Mouse (Mus musculus): ENCODE results near the gene Ptprs.

The Ptprs gene

DNA sequence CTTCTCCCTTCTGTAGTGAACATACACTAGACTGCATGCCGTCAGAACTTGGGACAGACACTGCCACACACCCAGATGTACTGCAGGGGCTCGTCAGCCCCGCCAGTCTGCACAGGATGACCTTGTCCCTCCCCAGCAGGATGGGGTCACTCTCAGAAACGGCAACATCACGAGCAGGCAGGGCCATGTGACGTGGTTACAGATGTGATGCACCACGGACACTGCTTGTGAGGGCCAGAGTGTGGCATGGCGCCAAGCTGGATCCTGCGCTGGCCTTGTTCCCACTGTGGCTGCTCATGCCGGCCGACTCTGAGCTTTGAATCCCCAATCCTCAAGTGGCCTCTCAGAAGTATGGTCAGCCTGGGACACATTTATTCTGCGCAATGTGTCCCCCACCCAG, 58.0 kb downstream of the Ptprs start:
- DNase-seq: no peak

DNA sequence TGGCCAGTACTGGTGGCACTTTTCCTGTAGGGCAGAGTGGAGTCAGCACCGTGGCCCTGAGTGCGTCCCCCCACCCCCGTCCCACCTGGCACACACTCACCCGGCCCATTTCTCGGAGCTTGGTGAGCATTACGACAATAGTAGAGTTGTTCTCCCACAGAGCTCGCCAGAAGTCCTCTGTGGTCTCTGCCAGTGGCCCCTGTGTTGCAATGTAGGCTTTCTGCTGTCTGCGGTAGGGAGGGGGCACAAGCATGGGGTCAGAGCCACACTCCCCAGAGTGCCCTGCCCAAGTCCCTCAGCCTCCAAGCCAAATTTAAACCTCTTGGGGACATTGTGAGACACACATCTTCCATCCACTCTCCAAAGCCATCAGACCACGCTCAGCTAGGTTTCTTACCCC, 61.5 kb downstream of the Ptprs start:
- no peak for DNase-seq

DNA sequence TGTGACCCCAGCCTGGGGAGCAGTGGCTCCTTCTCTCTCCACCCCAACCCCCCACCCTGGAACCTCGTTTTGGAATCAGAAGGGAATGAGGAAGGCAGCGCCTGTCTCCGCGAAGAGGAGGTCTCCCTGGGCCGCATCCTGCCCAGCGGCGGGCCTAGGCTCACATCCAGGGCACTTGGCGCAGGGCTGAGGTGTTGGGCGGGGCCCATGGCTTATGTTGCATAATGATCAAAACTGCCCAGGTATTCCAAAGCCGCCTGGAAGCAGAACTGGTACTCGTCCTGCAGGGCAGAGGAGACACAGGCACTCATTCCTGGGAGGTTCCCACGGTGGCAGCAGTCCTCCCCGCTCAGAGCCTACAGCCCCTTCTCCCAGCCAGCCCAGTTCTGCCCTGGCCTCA, 63.2 kb downstream of the Ptprs start:
- no peak for DNase-seq

DNA sequence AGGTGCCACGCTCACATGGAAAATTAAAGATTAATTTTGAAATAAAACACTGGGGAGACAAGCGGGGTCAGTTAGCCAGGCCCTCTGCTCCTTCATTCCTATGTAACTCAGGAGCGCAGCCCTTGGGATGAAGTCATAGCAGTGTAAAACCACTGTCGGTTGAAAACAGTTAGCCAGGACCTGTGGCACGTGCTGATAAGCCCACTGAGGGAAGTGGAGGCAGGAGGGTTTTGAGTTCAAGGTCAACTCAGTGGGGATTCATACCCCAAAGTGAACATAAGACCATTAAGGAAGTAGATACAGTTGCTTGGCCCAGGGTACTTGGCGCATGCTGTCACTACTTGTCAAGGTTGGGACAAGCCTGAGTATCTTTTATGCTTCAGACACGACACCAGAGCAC, 64.8 kb downstream of the Ptprs start:
- no peak for DNase-seq

DNA sequence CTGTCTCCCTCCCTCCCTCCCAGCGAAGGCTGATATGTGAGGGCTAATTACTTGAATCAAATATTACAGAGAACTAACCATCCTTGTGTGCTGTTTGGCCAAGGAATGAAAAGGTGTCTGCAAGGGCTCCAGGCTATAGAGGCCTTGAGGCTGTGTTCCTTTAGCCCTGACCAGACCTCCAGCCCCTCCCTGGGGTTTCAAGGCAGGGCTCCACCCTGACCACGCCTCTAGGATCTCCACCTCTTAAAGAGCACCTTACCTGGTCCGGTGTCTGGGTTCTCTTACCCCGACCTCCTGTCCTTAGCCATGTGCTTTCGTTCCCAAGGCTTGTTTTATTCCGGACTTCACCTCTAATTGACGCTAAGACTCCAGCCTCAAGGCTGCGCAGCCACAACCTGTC, 66.5 kb downstream of the Ptprs start:
- DNase-seq: no peak

DNA sequence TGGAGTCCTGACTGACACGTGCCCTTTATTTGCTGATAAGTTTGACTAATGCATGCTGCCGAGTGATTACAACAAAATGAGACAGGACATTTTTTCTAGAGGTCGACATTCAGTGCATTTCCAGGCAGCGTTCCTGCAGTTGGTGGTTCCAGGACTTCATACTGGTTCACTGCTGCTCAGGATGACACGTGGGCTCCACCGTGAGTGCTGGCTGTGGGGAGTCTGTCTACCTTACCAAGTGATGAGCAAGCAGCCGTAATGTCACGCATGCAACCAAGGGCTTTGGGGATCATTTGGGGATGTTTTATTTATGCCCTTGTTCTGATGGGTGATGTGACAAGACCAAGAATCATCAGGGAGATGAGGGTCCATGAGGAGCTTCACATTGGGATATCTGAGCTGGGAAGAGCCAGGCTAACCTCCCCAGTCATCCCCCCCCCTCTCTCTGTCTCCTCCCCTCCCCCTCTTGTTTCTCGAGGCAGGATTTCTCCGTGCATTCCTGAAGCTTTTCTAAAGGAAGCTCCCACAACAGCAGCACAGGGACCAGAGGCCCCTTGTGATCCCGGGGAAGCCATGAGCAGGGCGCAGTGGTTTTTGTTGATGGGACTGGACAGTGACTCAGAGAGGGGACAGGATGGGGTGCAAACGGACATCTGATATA, 67.2 kb downstream of the Ptprs start:
- no peak for DNase-seq

DNA sequence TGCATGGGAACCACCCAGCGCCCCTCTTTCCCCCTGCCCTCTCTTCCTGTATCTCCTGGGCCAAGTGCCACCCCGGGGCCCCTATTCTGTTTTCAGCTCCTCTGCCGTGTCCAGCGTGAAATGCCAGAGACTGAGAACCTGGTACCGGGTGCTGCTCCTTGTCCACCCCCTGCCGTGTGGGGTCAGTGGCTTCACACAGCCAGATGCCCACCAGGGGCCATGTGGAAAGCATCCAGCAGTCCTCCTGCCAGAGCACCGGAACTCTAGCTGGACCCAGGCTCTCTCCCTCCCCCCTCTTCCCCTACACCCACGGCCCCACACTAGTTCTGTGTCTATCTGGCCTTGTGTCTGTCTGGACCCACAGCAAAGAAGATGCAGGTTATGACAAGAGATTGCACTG, 68.9 kb downstream of the Ptprs start:
- no peak for DNase-seq

DNA sequence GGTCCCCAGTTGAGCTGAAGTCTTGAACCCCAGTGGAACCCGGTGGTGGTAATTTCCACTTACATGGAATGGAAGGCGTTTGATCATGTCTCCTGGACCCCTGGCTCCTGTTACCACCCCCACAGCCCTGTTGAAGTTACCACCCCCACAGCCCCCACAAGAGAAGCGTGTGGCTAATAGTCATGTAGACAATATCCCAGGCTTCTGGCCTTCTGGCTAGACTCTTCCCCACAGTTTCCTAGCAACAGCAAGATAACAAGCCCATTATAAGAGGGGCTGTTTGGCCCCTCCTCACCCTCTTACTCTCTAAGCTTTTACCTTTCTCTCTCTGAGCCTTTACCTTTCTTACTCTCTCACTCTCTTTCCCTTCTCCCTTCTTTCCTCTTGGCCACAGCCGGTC, 69.4 kb downstream of the Ptprs start:
- DNase-seq: no peak

DNA sequence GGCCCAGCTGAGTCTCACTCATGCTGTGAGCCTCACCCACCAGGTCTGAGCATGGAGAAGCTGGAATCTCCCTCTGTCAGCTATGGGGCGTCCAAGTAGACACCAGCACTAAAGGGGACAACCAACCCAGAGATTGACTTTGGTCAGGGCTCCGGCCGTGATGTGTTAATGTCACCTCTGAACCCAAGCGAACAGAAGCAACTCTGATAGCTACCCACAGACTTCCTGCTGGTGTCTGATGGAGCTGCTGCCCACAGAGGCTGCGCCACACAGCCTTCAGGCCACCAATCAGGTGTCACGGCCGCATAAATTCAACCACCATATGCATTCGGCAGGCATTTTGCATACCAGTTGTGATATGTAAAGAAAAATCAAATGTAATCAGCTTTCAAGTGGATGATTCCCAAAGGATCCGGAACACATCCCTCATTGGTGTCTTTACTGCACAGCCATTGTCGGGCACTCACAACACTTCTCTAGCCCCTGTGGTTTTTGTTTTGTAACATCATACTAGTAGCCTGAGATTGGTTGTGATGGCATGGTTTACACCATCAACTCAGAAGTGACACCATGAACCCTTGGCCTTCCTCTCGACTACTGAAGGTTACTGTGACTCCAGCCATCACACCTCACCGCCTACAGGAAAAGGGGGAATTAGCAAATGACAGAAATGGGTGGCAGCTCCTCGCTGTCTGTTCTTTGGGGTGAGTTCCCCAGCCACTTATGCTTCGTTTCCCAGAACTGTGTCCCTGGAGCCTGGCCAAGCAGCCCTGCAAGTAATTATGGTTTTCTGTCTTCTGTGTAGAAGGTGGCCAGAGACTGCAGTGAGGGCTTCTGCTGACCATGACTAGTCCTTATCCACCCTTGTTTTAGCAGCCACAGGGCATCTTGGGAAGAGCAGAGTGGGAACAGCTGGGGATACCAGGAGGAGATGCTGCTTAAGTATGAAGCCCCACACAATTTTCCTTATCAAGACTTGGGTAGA, 70.1 kb downstream of the Ptprs start:
- DNase-seq: no peak

DNA sequence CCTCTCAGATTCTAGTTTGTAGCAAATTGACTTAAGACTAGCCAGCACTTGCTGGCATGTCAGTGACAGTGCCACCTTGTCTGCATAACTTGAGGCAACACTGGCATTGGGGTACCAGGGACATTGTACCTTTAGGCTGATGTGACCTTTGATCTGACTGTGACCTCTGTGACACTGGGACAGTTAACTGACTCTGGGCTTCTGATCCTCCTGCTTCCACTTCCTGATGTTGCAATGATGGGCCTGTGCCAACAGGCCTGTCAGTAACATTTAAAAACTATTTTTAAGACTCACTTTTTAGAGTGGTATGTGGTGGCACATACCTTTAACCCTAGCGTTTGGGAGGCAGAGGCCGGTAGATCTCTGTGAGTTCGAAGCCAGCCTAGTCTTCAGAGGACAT, 70.9 kb downstream of the Ptprs start:
- no peak for DNase-seq

DNA sequence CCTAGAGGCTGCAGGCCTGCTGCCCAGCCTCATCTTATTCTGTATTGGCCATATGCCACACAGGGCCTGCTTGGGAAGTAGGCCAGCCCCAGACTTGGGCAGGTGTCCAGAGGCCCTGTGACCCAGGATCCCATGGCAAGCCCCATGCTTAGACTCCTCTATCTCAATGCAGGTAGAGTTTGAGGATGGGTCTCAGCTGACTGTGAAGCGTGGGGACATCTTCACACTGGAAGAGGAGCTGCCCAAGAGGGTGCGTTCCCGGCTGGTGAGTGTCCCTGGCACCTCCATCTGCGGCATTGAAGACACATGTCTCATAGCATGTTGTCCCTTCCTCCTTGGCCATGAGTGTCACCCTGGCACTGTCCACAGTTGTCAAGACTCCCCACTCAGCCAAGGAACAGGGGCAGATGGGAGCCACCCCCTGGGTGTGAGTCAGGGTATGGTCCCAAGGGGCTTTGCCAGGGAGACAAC, 75.2 kb downstream of the Ptprs start:
- DNase-seq: no peak

DNA sequence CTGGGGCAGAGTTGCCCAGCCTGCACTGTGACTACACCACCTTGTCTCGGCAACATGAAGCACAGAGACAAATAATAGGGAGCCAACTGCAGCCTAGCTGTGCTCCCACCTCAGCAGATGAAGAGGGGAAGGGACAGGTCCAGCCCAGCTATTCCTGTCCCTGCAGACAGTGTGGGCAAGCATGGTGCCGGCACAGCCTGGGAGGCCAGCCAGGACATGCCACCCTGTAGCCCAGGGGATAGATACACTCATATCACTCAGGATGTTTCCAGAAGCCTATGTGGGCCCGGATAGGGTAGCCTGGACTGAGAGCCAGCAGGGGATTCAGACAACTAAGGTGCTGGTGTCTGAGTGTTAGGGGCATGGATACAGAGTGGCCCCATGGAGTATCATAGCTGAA, 76.1 kb downstream of the Ptprs start:
- DNase-seq: no peak

DNA sequence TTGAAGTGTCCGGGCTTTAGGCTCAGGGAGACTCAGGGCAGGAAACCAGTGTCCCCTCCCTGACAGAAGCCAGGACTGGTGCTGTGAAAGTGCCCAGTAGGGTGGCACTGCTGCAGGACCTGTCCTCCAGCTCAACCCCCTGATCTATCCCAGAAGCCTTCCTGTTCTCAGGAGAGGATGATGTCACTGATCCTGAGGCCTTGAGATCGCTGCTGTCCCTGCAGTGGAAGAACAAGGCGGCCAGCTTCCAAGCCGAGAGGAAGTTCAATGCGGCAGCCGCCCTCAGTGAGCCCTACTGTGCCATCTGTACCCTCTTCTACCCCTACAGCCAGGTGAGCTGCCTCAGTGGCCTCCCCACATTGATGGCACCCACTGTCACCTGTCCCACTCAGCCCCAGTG, 80.2 kb downstream of the Ptprs start:
- DNase-seq: no peak

DNA sequence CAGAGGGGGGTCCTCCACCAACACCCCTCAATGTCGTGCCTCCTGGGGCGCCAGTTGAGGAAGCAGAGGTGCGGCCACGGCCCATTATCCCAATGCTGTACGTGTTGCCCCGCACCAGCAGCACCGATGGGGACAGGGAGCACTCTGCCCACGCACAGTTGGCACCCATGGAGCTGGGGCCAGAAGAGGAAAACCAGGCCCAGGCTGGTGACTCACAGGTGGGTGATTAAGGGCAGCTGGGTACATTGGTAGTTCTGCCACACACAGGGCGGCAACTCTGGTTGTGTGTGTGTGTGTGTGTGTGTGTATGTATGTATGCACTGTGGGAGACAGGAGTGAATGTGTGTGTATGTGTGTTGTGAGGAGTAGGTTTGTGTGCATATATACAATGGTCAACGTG, 82.4 kb downstream of the Ptprs start:
- DNase-seq: no peak

DNA sequence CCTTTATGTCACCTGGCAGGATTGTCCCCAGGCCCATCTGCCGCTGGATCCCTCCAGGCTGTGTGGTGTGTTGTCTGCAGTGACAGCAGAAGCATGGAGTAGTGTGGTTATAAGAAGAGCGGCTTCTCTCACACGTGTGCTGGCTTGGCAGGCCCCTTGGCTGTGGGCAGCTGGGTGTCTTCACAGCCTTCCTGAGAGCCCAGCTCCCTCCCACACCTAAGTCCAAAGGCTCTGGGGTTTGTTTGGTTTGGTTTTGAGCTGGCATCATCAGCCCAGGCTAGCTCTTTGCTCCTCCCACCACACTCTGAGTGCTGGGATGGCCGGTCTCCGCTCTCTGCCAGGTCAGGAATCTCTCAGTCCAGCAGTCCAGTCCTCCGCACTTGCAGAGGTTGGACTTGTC, 83.0 kb downstream of the Ptprs start:
- DNase-seq: no peak

DNA sequence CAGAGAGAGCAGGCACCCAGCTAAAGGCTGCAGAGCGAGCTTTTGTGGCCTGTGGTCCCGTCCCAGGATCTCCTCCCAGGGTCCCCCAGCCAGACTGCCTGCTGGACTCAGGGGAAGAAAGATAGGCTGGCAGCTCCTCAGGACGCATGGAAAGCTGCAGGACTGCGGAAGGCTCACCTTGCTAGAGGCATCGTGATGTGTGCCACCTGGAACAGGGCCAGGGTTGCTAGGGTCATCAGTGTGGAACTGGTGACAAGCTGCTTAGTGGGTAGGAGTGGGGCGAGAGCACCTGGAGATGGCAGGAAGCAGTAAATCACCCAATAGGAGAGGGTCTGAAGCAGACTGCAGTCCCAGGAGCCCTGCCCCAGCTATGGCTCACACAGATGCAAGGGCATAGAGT, 88.7 kb downstream of the Ptprs start:
- no peak for DNase-seq

DNA sequence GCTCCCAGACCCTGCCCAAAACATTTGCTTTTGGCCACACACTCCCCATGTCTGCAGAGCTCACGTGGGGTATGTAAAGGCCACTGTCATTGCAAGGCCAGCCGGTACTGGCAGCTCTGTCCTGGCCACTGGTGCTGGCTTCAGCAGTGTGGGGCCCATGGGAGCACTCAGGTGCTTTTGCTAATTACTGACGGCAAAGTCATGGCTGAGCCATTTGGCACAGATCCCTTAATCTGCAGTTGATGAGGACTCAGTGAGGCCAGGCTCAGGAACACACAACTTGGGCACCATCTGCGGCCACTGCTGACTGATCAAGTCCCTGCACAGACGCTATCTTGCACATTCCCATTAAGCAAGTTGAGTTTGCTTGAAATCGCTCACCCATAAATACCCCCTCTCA, 91.4 kb downstream of the Ptprs start:
- DNase-seq: no peak

DNA sequence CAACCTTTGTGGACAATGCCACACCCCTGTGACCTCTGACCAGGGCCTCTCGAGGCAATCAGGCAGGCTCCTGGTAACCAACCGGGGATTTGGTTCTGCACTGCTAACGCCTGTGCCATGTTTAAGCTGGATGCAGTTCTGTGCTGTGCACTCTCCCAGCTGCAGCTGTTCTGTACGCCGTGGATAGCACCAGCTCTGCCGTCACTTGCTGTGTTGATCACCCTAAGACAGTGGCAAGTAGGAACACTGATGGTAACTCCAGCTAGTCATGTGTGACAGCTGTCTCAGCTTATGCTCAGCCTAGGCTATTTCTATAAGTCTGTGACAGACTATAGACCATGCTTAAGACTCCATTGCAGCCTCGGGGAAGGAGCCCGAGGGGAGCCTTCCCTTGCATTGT, 93.3 kb downstream of the Ptprs start:
- DNase-seq: no peak

DNA sequence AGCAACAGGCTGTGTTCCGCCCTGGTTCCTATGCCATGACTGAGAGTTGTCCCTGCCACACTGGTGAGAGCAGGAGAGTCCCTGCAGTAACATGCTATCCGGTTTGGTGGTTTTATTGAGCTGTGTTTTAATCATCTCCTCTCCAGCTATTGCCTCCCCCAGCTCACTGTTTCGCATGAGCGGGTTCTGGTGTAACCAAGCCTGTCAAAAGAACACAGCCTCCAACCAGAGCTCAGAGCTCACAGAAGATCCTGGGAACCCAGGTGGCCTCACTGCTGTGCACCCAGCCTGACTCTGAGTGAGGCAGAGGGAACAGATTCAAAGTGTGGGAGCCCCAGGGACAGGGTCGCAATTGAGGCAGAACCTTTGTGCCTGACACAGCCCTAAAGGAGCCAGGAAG, 95.1 kb downstream of the Ptprs start:
- no peak for DNase-seq

DNA sequence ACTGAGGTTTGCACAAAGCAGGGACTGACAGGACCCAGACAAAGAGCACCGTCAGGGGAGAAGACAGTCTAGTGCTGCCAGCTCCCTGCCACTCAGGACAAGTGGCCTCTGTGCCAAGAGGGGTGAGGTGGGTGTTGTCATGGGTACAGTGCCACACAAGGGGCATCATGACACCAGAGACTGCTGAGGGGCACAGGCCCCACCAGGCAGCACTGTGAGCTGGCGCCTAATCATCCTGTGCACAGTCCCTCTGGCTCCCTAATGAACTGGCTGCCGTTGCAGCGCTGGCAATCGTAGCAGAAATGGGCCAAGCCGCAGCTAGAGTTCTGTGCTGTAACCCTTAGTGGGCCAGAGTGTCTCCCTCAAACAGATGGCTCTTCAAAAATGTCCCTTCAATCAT, 96.0 kb downstream of the Ptprs start:
- DNase-seq: no peak

DNA sequence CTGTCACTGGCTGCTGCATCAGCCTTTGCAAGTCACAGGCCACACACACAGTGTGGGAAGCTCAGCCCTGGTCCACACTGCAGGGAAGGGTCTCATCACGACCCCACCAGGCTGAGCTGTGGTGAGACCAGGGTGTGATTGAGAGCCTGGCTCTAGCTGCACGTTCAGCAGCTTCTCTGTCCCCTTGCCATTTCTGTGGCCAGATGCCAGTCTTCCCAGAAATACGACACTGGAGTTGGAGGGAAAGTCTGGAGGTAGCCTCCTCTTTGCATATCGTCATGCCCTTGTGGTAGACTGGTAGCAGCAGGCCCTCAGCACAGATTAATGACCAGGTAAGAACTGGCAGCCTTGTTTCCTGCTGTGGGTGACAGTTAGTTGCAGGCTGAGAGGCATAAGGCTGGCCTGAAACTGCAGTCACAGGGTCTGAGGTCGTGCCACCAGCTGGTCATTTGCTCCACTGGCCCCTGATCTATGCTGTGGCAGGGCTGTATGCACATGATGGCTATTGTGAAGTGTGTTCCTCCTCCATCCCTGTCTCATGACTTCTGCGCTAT, 96.9 kb downstream of the Ptprs start:
- no peak for DNase-seq

DNA sequence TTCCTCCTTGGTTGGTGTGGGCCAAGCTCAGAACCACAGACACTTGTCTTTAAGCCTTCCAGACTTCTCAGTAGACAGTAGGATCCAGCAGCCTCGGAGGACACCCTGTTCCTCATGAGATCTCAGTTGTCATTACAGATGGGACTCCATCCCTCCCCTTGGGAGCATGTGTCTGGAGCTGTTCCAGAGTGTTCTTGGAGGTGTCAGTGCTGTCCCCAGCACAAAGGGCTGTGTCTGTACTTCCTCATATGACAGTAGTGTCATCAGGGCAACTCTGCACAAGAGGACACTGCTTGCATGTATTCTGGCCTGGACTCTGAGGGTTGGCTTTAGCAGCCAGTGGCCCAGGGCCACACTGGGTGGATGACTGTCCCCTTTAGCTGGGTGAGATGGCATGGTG, 101.4 kb downstream of the Ptprs start:
- no peak for DNase-seq

DNA sequence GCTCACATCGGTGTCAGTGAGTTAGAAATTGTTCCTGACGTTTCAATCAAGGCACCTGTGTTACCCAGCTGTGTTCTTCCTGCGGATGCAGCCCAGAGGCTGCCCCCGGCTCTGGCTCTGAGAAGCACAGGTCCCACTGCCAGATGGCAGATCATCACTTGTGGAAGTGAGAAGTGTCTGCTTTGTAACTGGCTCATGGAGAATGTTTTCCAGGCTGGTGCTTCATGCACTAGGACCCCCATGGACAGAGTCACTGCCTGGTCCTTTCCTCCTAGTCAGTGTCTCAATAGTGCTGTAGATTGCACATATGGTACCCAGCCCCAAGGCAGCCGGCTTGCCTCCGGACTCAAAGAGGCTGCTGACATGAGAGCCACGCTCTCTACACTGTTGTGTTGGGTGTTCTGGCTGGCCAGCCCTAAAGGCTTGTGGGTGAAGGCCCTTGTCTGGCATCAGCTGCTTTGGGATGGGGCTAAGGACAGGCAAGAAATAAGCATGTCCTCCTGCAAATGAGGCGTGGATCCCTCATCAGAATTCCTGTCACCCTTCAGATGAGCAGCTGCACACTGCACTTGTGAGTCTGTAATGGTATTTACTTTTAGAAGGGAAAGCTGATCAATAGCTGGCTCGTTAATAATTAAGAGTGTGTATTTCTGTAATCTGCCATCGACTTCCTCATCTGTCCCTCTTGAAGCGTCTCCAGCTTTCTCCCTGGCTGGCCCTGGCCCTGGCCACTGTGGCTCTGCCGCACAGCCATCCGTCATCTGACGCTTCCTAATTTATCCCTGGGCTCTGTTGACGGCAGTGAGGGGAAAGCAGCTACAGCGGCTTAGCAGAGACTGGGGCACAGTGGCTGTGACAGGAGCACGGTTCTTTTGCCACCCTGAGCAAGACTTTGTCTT, 102.9 kb downstream of the Ptprs start:
- no peak for DNase-seq

Measured in thymus, postnatal 36 days (tissue).